Comparison of ENCODE assay signal across 8 mouse cellular contexts in genomic region chr17:37045611-37046311, GRCm38 (mm10). TPM values are rescaled to one million over a fixed set of nuclear protein-coding genes. Genes with fewer than 3 reads are reported as not detected.
DNase-seq lines count a peak whose midpoint lies in the region; ATAC-seq and TF ChIP-seq lines count a peak whose summit lies in the region.

TSS of gene Gabbr1 (plus strand) at chr17:37045966.

- peak within 1 kb of the TSS; percentile 68 for H3K4me3 ChIP-seq in intestine, postnatal 0 days (ENCODE audit: low read depth, low read length)
- peak within 1 kb of the TSS; percentile 76 for H3K4me3 ChIP-seq in limb, embryonic 11.5 days (ENCODE audit: low read depth, low read length)
- H3K4me3 ChIP-seq in midbrain, embryonic 13.5 days (replicated peaks): peak within 1 kb of the TSS; percentile 90
- H3K4me3 ChIP-seq in small intestine, adult 2 months (ENCODE audit: low read depth, low read length): peak within 1 kb of the TSS; percentile 89

- H3K4me2 ChIP-seq in intestine, postnatal 0 days (replicated peaks; ENCODE audit: low read depth): peak within 1 kb of the TSS; percentile 97
- H3K4me2 ChIP-seq in limb, embryonic 11.5 days (ENCODE audit: low read depth, severe bottlenecking): peak within 1 kb of the TSS; percentile 89
- H3K4me2 ChIP-seq in midbrain, embryonic 13.5 days (replicated peaks): peak within 1 kb of the TSS; percentile 91

- TF ChIP-seq CTCF in intestine, postnatal 0 days (IDR thresholded peaks at IDR 0.05; ENCODE audit: low read depth): no peak
- no peak for TF ChIP-seq CTCF in small intestine, adult 2 months (IDR thresholded peaks at IDR 0.05; ENCODE audit: extremely low read depth, insufficient read length, insufficient replicate concordance, low read depth, low read length)

- H3K9ac ChIP-seq in intestine, postnatal 0 days (ENCODE audit: low read depth, low read length): peak within 1 kb of the TSS; percentile 77
- peak within 1 kb of the TSS; percentile 94 for H3K9ac ChIP-seq in limb, embryonic 11.5 days (ENCODE audit: low read length)
- H3K9ac ChIP-seq in midbrain, embryonic 13.5 days (replicated peaks): peak within 1 kb of the TSS; percentile 98

- H3K4me1 ChIP-seq in intestine, postnatal 0 days (replicated peaks; ENCODE audit: control insufficient read depth, insufficient read depth, low read length): peaks cover 7% of the 10 kb centered on the region; the same call in 1 of the 2 replicates
- H3K4me1 ChIP-seq in limb, embryonic 11.5 days (ENCODE audit: control insufficient read depth, insufficient read depth, low read length): peaks cover 13% of the 10 kb centered on the region
- peaks cover 42% of the 10 kb centered on the region for H3K4me1 ChIP-seq in midbrain, embryonic 13.5 days (replicated peaks)
- H3K4me1 ChIP-seq in small intestine, adult 2 months (ENCODE audit: control insufficient read depth, insufficient read depth, insufficient read length, low read length): peaks cover 17% of the 10 kb centered on the region

- ATAC-seq in granulocyte monocyte progenitor cell, adult 5-6 weeks (replicated peaks; ENCODE audit: poor library complexity, severe bottlenecking): peak; percentile 36
- peak; percentile 70 for ATAC-seq in intestine, postnatal 0 days
- peak; percentile 80 for ATAC-seq in limb, embryonic 11.5 days (ENCODE audit: insufficient number of reproducible peaks, low FRiP score, low TSS enrichment, low read depth)
- peak; percentile 82 for ATAC-seq in midbrain, embryonic 13.5 days

- H3K27me3 ChIP-seq in intestine, postnatal 0 days (replicated peaks; ENCODE audit: control insufficient read depth, insufficient read depth, low read length): peaks cover 9% of the 10 kb centered on the region; the same call in 1 of the 2 replicates
- peaks cover 4% of the 10 kb centered on the region; the same call in 1 of the 2 replicates for H3K27me3 ChIP-seq in limb, embryonic 11.5 days (ENCODE audit: control insufficient read depth, insufficient read depth, low read length)
- peaks cover 6% of the 10 kb centered on the region for H3K27me3 ChIP-seq in midbrain, embryonic 13.5 days
- peaks cover 19% of the 10 kb centered on the region for H3K27me3 ChIP-seq in small intestine, adult 2 months (ENCODE audit: control insufficient read depth, insufficient read depth, low read length)

- no peaks in the 10 kb centered on the region for H3K36me3 ChIP-seq in intestine, postnatal 0 days (ENCODE audit: control insufficient read depth, insufficient read depth)
- no peaks in the 10 kb centered on the region for H3K36me3 ChIP-seq in limb, embryonic 11.5 days (ENCODE audit: control insufficient read depth, insufficient read depth, low read length)
- H3K36me3 ChIP-seq in midbrain, embryonic 13.5 days: 0 out of 2 replicates have a peak, but pooled peaks cover 3% of the 10 kb centered on the region
- no peaks in the 10 kb centered on the region for H3K36me3 ChIP-seq in small intestine, adult 2 months (ENCODE audit: control insufficient read depth, insufficient read depth, low read length)

- peak; percentile 24; the same call in 1 of the 2 replicates for TF ChIP-seq POLR2A in small intestine, adult 2 months (IDR thresholded peaks at IDR 0.05; ENCODE audit: low read depth, low read length)

- WGBS in intestine, postnatal 0 days: under 1% methylated on average over 52 of the region's 55 CpGs
- WGBS in limb, embryonic 11.5 days: under 1% methylated on average over 48 of the region's 55 CpGs
- under 1% methylated on average over 35 of the region's 55 CpGs for WGBS in midbrain, embryonic 13.5 days
- 1% methylated on average over 52 of the region's 55 CpGs for WGBS in small intestine, adult 2 months

- DNase-seq in adrenal gland, adult 2 months: peak; percentile 90
- peak; percentile 80 for DNase-seq in embryo, embryonic 11.5 days (ENCODE audit: low read depth, low spot score)
- DNase-seq in limb, embryonic 11.5 days (ENCODE audit: low spot score): peak; percentile 85
- DNase-seq in c-Kit-positive CD71-positive TER-119-positive erythroid progenitor cells, embryonic 14.5 days (ENCODE audit: low spot score): no peak

- 0 out of 2 replicates have a peak within 1 kb of the TSS, but pooled peaks have one; percentile 21 for H3K27ac ChIP-seq in intestine, postnatal 0 days (ENCODE audit: low read depth, low read length)
- peak within 1 kb of the TSS; percentile 76 for H3K27ac ChIP-seq in limb, embryonic 11.5 days (replicated peaks; ENCODE audit: low read depth, low read length)
- H3K27ac ChIP-seq in midbrain, embryonic 13.5 days: peak within 1 kb of the TSS; percentile 95
- peak within 1 kb of the TSS; percentile 31; the same call in 1 of the 2 replicates for H3K27ac ChIP-seq in small intestine, adult 2 months (ENCODE audit: insufficient read depth, low read depth, low read length)

- no peaks in the 10 kb centered on the region for H3K9me3 ChIP-seq in intestine, postnatal 0 days (ENCODE audit: control insufficient read depth)
- no peaks in the 10 kb centered on the region for H3K9me3 ChIP-seq in limb, embryonic 11.5 days (ENCODE audit: control insufficient read depth, low read length)
- H3K9me3 ChIP-seq in midbrain, embryonic 13.5 days: no peaks in the 10 kb centered on the region

RNA-seq across cellular contexts. Expression of gene Gabbr1, which starts in this region (rescaled TPM):
- 10 to 100 TPM; 22.5 to 25.7 TPM for total RNA-seq in adrenal gland, adult 2 months (2021)
- 28.3 and 29.1 TPM in 2 replicates for polyA plus RNA-seq in adrenal gland, adult 2 months (2012; rRNA removed)
- total RNA-seq in granulocyte monocyte progenitor cell, adult 5-6 weeks (2014; fragmentation: Nextera tagmentation): 1.3 and 2.0 TPM in 2 replicates
- 0.57 and 1.7 TPM in 2 replicates for total RNA-seq in granulocyte monocyte progenitor cell, adult 5-6 weeks (2017)
- 4.1 and 4.4 TPM in 2 replicates for polyA plus RNA-seq in intestine, postnatal 0 days (2015; fragmentation: Nextera tagmentation; extraction: Ambion mirVana)
- 7.9 and 9.7 TPM in 2 replicates for polyA plus RNA-seq in limb, embryonic 11.5 days (2014; fragmentation: Nextera tagmentation; extraction: Ambion mirVana)
- polyA plus RNA-seq in midbrain, embryonic 13.5 days (2015; fragmentation: Nextera tagmentation; extraction: Ambion mirVana): 46.7 and 53.2 TPM in 2 replicates
- 7.3 and 14.5 TPM in 2 replicates for polyA plus RNA-seq in small intestine, adult 2 months (2012; rRNA removed)

Comparison
In these comparisons a context has a peak if more than half of its experiments do, and no peak if none do; other contexts are left out.
1. RNA of gene Gabbr1 (total RNA-seq): 22.5 to 25.7 TPM in adrenal gland, adult 2 months; 0.57 to 2.0 TPM in granulocyte monocyte progenitor cell, adult 5-6 weeks; every median in the first group is over 4 times any median in the second.
2. H3K27ac ChIP-seq: peak in every context shown above with its lines; median percentile 95 in midbrain, embryonic 13.5 days; 76 in limb, embryonic 11.5 days; 31 in small intestine, adult 2 months; 21 in intestine, postnatal 0 days.
3. Peak in every context shown above with its lines, with median percentiles within 50 percentile points of each other: ATAC-seq, H3K4me2 ChIP-seq, H3K4me3 ChIP-seq and H3K9ac ChIP-seq.